Mouse (Mus musculus) lung, postnatal 4 days (tissue): ENCODE results near the gene Pus10.
A peak's percentile ranks its signal among the peaks of the same experiment; 100 is the strongest.

ENCODE experiments used
- DNase-seq, 2 experiments: peaks; one replicate each; pipeline ENCODE4 v3.0.0; 2021

Pus10 gene

GRCm38 (mm10) chr11:23665311-23665786, at the start of gene Pus10:
Pus10 (plus strand) TSS chr11:23665674.
- no peak for DNase-seq

DNA sequence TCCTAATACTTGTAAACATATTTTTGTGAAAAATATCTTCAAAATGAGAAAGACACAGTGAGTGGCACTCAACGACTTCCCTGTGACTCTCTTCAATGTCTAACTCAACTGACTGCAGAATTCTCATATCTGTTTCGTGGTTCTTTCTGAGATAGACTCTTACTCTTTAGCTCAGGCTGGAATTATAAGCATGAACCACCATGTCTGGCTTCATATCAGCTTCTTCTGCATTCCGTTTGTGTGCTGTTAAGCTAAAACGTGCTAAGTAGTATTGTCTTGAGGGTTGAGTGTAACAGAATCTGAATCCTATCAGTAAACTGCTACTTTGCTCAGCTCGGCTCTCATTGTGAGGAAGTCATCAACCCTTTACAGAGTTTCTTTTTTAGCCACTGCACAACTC, 46.5 kb upstream of the Pus10 start:
- DNase-seq: no peak

- no peak for DNase-seq
Observed at GRCm38 (mm10) chr11:23630664-23631063, 34.8 kb upstream of the Pus10 start.

- peak; percentile 86 to 93 for DNase-seq
Observed at GRCm38 (mm10) chr11:23632945-23633878, 32.3 kb upstream of the Pus10 start, which contains the start of gene 0610010F05Rik. 0610010F05Rik (minus strand) TSS chr11:23633639.

GRCm38 (mm10) chr11:23633879-23634215, 31.6 kb upstream of the Pus10 start:
- DNase-seq: no peak

DNA sequence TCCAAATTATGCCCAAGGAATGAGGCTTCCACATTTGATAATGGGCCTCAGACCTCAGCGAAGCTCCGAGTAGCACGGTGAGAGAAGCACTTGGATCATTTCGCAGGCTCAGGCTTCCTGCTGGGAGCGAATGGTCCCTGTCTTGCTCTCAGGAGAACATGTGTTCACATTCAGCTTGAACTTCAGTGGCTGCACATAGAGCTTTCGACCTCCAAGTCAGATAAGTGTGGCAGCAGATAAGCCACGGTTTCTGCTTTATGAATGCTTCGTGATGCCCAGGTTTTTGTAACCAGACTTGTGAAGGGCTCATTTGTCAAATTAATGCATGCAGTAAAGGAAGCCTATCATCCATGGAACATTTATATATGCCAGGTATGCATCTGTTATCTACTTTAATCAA, 30.9 kb upstream of the Pus10 start:
- DNase-seq: no peak

GRCm38 (mm10) chr11:23647431-23647830, 18.0 kb upstream of the Pus10 start:
- DNase-seq: no peak

- no peak for DNase-seq
Observed at GRCm38 (mm10) chr11:23647835-23648234, 17.6 kb upstream of the Pus10 start.

DNA sequence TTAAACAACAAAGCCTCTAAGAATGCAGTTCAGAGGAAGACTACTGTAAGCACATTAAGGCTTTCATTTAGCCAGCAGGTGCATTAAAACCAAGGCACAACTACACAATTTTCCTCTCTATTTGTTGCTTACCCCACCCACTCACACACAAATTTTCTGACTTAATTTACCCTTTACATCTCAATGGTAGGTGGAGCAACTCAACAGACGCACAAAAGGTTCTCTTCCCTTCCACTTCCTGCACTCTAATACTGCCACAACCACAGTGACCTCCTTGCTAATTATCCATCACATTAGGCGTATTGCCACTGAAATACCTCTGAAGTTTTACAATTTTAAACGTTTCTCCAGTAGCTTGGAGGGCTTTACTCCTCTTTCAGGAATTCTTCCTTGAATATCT, 11.8 kb upstream of the Pus10 start:
- no peak for DNase-seq

DNA sequence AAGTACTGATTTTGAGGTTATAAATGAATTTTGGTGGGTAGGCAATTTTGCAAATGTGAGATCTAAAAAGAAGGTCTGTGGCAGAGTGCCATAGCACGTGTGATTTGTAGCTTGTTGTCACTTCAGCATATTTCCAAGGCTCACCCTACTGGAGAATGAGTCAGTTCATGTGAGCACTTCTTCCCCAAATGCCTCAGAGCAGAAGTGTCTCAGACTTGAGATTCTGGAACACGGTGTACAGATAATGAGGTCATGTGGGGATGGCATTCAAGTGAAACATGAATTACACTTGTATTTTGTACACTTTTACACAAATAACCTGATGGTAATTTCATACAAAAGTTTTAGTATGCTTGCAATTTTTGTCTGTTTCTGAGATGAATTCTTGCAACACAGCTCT, 7.7 kb upstream of the Pus10 start:
- DNase-seq: no peak

- no peak for DNase-seq
Observed at GRCm38 (mm10) chr11:23664232-23664631, 1.2 kb upstream of the Pus10 start.

- DNase-seq: peak; percentile 94 to 97
Observed at GRCm38 (mm10) chr11:23665798-23666501, 476 bp downstream of the Pus10 start, which contains the start of gene Pex13. Pex13 (minus strand) TSS chr11:23665959.

DNA sequence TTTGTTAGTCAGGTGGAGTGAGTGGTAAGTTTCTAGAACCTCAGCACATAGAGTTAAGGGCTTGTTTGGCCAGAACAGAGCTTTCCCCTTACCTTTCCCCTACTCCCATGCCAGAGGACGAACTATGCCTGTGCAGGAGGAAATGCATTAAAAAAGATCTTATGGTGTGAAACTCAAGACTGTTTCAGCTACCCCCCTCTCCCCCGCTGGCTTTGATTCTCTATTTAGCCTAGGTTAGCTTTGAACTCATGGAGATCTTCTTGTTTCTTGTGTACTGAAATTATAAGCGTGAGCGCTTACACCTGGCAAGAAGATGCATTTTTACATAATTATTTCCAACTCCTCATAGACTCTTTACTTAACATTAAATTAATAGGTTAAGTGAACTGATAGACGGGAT, 1.1 kb downstream of the Pus10 start:
- no peak for DNase-seq

- DNase-seq: no peak
Observed at GRCm38 (mm10) chr11:23667128-23667527, 1.7 kb downstream of the Pus10 start.

- DNase-seq: no peak
Observed at GRCm38 (mm10) chr11:23672256-23672749, 6.8 kb downstream of the Pus10 start.

GRCm38 (mm10) chr11:23676100-23676499, 10.6 kb downstream of the Pus10 start:
- DNase-seq: no peak

DNA sequence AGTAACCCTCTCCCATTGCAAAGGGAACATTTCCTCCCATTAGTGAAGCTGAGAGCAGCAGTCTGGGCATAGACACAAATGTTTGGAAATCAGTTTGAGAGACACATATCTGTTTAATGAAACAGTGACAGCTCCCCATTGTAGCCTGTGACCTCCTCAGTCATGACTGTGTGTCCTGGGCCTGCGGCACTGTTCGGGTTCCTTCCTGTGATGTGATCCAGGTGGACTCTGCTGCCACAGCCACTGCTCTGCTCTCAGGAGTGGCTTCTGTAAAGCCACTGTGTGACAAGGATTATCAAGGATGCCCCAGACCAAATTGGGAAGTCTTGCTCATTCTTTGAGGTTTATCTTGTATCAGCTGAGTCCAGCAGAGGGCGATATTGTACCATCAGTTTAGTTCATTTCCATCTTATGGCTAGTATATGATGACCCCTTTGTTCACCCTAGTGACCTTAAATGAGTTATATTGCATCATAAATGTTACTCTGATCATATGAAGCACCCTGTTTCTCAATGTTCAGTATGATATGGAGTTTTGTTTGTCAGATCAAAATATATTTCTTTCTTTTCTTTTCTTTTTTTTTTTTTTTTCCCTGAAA, 13.7 kb downstream of the Pus10 start:
- peak in 1 of 2 experiments; percentile 71 for DNase-seq

DNA sequence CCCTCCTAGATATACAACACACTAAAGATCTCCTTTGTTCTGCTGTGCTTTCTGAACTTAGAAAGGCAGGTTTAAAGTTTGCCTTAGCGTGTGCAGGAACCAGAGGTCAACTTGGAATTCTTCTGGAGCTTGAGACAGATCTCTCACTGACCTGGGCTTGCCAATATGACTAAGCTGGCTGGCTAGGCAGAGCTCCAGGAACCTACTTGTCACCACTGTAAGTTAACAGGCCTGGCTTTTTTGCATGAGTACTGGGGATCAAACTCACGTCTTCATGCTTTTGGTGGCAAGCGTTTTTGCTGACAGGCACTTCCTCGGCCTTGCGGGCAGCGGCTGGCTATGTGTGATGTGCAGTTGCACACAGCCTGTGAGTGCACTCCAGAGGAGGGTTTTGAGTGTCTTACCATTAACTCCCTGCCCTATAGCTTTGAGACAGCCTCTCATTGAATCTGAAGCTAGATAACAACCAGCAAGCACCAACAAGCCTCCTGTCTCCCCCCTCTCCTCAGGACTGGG, 15.0 kb downstream of the Pus10 start:
- DNase-seq: no peak

GRCm38 (mm10) chr11:23682561-23682960, 17.1 kb downstream of the Pus10 start:
- no peak for DNase-seq

- no peak for DNase-seq
Observed at GRCm38 (mm10) chr11:23686671-23687070, 21.2 kb downstream of the Pus10 start.

GRCm38 (mm10) chr11:23688060-23688459, 22.6 kb downstream of the Pus10 start:
- no peak for DNase-seq

DNA sequence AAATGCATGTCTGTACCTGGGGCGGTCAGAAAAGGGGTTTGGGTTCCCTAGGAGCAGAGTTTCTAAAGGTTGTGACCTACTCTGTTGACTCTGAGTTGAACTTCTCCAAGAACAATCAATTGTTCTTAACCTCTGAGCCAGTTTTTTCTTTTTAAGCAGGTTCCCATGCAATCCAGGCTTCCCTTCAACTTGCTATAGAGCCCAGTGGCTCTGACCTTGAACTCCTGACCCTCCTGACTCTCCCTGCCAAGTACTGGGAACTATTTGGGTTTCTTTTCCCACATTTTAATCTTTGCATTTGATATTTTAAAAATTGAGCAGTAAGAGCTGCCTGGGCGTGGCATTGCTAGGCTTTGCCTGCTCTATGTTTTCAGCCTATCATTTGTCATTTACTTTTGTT, 27.8 kb downstream of the Pus10 start:
- DNase-seq: no peak

DNA sequence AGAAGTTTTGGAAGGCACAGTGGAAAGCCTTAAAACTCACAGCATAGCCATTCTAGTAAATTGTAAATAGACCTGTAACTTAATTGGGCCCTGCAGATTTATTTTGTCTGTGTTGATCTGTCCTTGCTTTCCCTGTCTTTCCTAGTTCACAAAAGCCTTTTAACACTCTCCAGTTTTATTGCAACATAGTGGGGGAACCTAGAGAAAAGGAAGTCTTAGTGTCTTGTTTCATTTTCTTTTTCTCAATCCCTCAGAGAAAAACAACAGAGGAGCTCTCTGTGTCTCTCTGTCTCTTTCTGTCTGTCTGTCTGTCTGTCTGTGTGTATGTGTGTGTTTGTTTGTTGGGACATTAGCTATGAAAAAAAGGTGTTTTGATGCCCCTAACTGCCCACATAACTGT, 30.4 kb downstream of the Pus10 start:
- DNase-seq: no peak
